Mouse (Mus musculus): ENCODE measurements around the gene 1700001C02Rik. TPM values are rescaled to one million over a fixed set of nuclear protein-coding genes. Genes with fewer than 3 reads are reported as not detected.

The 1700001C02Rik gene
- polyA plus RNA-seq, 1 experiment from 2014 or later, result not detected

DNA sequence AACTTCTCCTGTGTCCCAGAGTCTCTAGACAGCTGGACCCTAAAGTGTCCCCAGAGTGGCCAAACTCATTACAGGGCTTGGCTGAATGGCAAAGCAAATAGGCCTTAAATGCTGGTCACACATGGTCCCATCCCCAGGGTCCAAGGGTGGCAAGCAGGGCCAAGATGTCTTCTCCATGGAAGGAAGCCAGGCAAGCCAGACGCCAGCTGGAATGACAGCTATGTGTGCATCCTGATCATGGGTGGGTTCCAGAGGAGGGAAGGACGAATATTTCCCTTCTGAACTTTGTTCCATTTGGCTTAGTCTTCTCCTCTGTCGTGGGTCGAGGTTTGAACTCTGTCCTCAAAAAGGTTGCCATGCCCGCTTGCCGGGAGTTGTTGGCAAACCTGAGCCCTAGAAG, 19.3 kb downstream of the 1700001C02Rik start:
- DNase-seq, result no peak

DNA sequence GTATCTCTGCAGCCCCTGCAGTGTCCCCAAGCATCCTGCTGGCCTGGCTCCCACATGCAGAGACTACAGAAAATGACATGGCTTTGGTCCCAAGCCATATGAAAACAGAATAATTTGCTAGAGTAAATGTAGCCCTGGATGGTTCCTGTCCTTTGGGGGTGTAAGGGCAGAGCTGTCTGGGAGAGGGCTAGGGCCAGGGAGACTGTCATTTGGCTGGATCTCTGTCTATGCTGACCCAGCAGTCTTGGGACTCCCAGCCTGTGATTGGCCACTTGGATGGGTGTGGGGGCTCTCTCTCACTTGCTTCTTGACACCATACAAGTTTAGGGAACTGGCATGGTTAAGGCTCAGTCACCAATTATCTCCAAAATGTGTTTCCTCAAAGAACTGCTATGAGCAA, 24.4 kb downstream of the 1700001C02Rik start:
- H3K27me3 ChIP-seq (ENCODE audit: insufficient read depth, low read length), result no peaks in the 10 kb centered on the region
- ATAC-seq (no peak), DNase-seq (no peak)
- H3K27ac ChIP-seq (ENCODE audit: low read depth), result no peak overlapping the region
- no peak for TF ChIP-seq EP300 (IDR thresholded peaks at IDR 0.05; ENCODE audit: low read depth)
- no peak overlapping the region for H3K9ac ChIP-seq (replicated peaks)
- no peak overlapping the region for H3K4me3 ChIP-seq (ENCODE audit: low read depth, low read length)
- no peaks in the 10 kb centered on the region for H3K9me3 ChIP-seq (ENCODE audit: low read length)
- no peaks in the 10 kb centered on the region for H3K36me3 ChIP-seq (replicated peaks; ENCODE audit: insufficient read depth, low read length)
- H3K4me2 ChIP-seq (ENCODE audit: low read depth, low read length), result no peak overlapping the region
- 0 out of 2 replicates have a peak, but pooled peaks cover 1% of the 10 kb centered on the region for H3K4me1 ChIP-seq (ENCODE audit: insufficient read depth)

More for the DNA sequence above, 19.3 kb downstream of the 1700001C02Rik start:
- Histone ChIP-seq H3K9ac (replicated peaks) (no peak overlapping the region), H3K4me3 (ENCODE audit: low read depth, low read length) (no peak overlapping the region), H3K4me1 (ENCODE audit: insufficient read depth) (0 out of 2 replicates have a peak, but pooled peaks cover 5% of the 10 kb centered on the region), H3K9me3 (ENCODE audit: low read length) (no peaks in the 10 kb centered on the region), H3K27ac (ENCODE audit: low read depth) (no peak overlapping the region), H3K36me3 (replicated peaks; ENCODE audit: insufficient read depth, low read length) (no peaks in the 10 kb centered on the region), H3K4me2 (ENCODE audit: low read depth, low read length) (no peak overlapping the region), H3K27me3 (ENCODE audit: insufficient read depth, low read length) (no peaks in the 10 kb centered on the region)
- TF ChIP-seq EP300 (IDR thresholded peaks at IDR 0.05; ENCODE audit: low read depth), result no peak
- no peak for TF ChIP-seq CTCF (IDR thresholded peaks at IDR 0.05; ENCODE audit: low read depth)
- no peak for ATAC-seq
- WGBS (ENCODE audit: insufficient replicate concordance), result 49% methylated on average over 6 of the region's 6 CpGs

DNA sequence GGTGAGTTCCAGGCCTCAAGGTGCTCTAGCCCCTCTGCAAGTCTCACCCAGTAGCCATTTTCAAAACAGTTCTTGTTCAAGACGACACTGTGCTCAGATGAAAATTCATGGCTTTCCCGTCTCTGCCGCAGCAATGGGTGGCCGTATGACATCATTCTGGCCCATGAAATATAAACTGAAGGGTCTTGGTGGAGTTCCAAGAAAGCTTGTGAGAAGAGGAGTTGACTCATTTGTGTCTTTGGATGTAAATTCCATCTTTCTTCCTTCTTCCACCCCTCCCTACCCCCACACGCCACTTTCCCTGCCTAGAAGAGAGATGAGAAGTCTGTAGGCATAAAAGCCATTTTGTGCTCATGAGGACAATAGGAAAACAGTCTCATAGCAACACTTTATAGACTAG, 25.0 kb downstream of the 1700001C02Rik start:
- H3K36me3 ChIP-seq (replicated peaks; ENCODE audit: insufficient read depth, low read length), result no peaks in the 10 kb centered on the region
- no peaks in the 10 kb centered on the region for H3K9me3 ChIP-seq (ENCODE audit: low read length)
- no peak for TF ChIP-seq CTCF (IDR thresholded peaks at IDR 0.05; ENCODE audit: low read depth)
- TF ChIP-seq EP300 (IDR thresholded peaks at IDR 0.05; ENCODE audit: low read depth), result no peak
- 73% methylated on average over 5 of the region's 5 CpGs for WGBS (ENCODE audit: insufficient replicate concordance)
- H3K27ac ChIP-seq (ENCODE audit: low read depth), result no peak overlapping the region
- DNase-seq (no peak), ATAC-seq (no peak)
- no peaks in the 10 kb centered on the region for H3K27me3 ChIP-seq (ENCODE audit: insufficient read depth, low read length)
- no peak overlapping the region for H3K4me3 ChIP-seq (ENCODE audit: low read depth, low read length)
- H3K4me2 ChIP-seq (ENCODE audit: low read depth, low read length), result no peak overlapping the region
- H3K4me1 ChIP-seq (ENCODE audit: insufficient read depth), result no peaks in the 10 kb centered on the region
- no peak overlapping the region for H3K9ac ChIP-seq (replicated peaks)

DNA sequence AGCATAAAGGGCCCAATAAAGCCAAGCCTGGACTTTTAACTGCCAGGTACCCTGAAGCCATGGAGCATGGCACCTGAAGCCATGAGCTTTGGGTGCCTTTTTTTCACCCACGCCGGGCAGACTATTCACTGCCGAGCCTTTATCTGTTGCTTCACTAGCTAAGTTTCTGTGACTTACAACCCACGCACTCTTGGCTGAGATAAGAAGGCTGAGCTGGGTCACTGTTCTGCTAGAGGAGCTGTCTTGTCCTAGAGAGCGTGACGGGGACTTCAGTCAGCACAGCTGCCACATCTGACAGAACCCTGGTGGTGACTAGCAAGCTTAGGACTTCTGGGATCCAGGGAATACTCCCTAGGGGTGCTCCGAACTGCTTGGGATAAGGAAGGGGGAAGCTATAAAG, 27.9 kb downstream of the 1700001C02Rik start:
- no peak overlapping the region for H3K27ac ChIP-seq (ENCODE audit: low read depth)
- no peak overlapping the region for H3K4me3 ChIP-seq (ENCODE audit: low read depth, low read length)
- H3K36me3 ChIP-seq (replicated peaks; ENCODE audit: insufficient read depth, low read length), result no peaks in the 10 kb centered on the region
- H3K4me1 ChIP-seq (ENCODE audit: insufficient read depth), result no peaks in the 10 kb centered on the region
- no peak overlapping the region for H3K4me2 ChIP-seq (ENCODE audit: low read depth, low read length)
- DNase-seq (no peak), ATAC-seq (no peak)
- 46% methylated on average over 7 of the region's 7 CpGs for WGBS (ENCODE audit: insufficient replicate concordance)
- H3K9ac ChIP-seq (replicated peaks), result no peak overlapping the region
- H3K9me3 ChIP-seq (ENCODE audit: low read length), result no peaks in the 10 kb centered on the region
- H3K27me3 ChIP-seq (ENCODE audit: insufficient read depth, low read length), result no peaks in the 10 kb centered on the region
- TF ChIP-seq CTCF (IDR thresholded peaks at IDR 0.05; ENCODE audit: low read depth), result no peak
- TF ChIP-seq EP300 (IDR thresholded peaks at IDR 0.05; ENCODE audit: low read depth), result no peak

DNA sequence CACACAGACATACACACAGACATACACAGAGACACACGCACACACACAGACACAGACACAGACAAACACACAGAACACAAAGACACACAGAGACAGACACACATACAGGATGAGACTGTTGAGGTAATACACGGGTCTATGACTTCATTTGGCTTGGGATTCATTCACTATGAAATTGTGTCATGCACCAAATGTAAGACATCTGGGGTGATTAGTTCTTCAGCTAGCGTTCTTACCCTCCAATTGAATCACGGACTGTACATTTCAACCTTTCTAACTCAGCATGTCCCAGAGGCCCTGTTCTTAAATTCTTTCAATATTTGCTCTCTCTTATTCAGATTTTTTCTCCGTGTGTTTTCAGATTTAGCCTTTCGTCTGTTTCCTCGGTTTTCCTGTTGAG, 28.8 kb downstream of the 1700001C02Rik start:
- no peaks in the 10 kb centered on the region for H3K9me3 ChIP-seq (ENCODE audit: low read length)
- no peak overlapping the region for H3K27ac ChIP-seq (ENCODE audit: low read depth)
- H3K4me2 ChIP-seq (ENCODE audit: low read depth, low read length), result no peak overlapping the region
- no peak for ATAC-seq
- DNase-seq, result no peak
- H3K4me1 ChIP-seq (ENCODE audit: insufficient read depth), result no peaks in the 10 kb centered on the region
- TF ChIP-seq EP300 (IDR thresholded peaks at IDR 0.05; ENCODE audit: low read depth) (no peak), CTCF (IDR thresholded peaks at IDR 0.05; ENCODE audit: low read depth) (no peak)
- H3K4me3 ChIP-seq (ENCODE audit: low read depth, low read length), result no peak overlapping the region
- H3K36me3 ChIP-seq (replicated peaks; ENCODE audit: insufficient read depth, low read length), result no peaks in the 10 kb centered on the region
- no peaks in the 10 kb centered on the region for H3K27me3 ChIP-seq (ENCODE audit: insufficient read depth, low read length)
- WGBS (ENCODE audit: insufficient replicate concordance), result 77% methylated on average over 7 of the region's 7 CpGs
- H3K9ac ChIP-seq (replicated peaks), result no peak overlapping the region

DNA sequence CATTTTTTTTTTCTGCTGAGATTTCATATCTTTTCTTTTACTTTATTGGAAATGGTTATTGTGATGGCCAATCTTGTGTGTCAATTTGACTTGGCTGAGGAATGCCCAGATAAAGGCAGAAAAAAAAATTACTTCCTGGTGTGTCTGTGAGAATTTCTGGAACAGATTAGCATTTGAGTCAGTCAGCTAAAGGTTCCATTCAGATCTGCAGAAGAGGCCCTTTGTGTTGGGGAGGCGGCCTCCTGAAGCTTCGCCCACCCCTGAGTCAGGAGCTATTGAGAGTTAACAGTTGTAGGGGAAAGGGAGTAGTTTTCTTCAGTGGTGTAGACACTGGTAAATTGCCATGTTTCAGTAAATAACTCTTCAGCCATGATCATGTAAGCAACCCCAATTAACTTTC, 29.4 kb downstream of the 1700001C02Rik start:
- TF ChIP-seq CTCF (IDR thresholded peaks at IDR 0.05; ENCODE audit: low read depth) (no peak), EP300 (IDR thresholded peaks at IDR 0.05; ENCODE audit: low read depth) (no peak)
- H3K27ac ChIP-seq (ENCODE audit: low read depth), result no peak overlapping the region
- H3K9me3 ChIP-seq (ENCODE audit: low read length), result no peaks in the 10 kb centered on the region
- DNase-seq (no peak), ATAC-seq (no peak)
- no peaks in the 10 kb centered on the region for H3K36me3 ChIP-seq (replicated peaks; ENCODE audit: insufficient read depth, low read length)
- 68% methylated on average over 2 of the region's 2 CpGs for WGBS (ENCODE audit: insufficient replicate concordance)
- no peak overlapping the region for H3K4me2 ChIP-seq (ENCODE audit: low read depth, low read length)
- no peaks in the 10 kb centered on the region for H3K27me3 ChIP-seq (ENCODE audit: insufficient read depth, low read length)
- H3K4me3 ChIP-seq (ENCODE audit: low read depth, low read length), result no peak overlapping the region
- no peaks in the 10 kb centered on the region for H3K4me1 ChIP-seq (ENCODE audit: insufficient read depth)
- H3K9ac ChIP-seq (replicated peaks), result no peak overlapping the region

DNA sequence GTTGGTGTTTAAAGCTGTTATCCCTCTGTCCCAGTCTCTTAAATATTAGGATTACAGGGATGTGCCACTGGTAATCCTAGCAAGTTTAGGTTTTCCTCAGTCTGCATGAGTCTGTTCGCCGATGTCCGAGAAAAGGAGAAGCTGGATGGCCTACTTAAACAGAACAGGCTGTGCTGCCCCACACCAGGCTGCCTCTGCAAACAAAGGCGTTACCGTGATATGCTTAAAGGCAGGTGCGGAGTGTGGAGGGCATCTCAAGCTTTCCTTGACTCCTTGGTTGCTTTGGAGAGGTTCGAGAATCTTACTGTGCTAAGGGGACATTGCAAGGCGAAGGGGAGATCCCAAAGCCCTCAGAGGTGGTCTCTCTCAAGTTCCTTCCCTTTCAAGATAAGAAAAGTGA, 31.0 kb downstream of the 1700001C02Rik start:
- Histone ChIP-seq H3K9me3 (ENCODE audit: low read length) (no peaks in the 10 kb centered on the region), H3K36me3 (replicated peaks; ENCODE audit: insufficient read depth, low read length) (no peaks in the 10 kb centered on the region), H3K27me3 (ENCODE audit: insufficient read depth, low read length) (no peaks in the 10 kb centered on the region), H3K4me2 (ENCODE audit: low read depth, low read length) (no peak overlapping the region), H3K4me1 (ENCODE audit: insufficient read depth) (no peaks in the 10 kb centered on the region), H3K4me3 (ENCODE audit: low read depth, low read length) (no peak overlapping the region), H3K9ac (replicated peaks) (no peak overlapping the region), H3K27ac (ENCODE audit: low read depth) (no peak overlapping the region)
- ATAC-seq, result no peak
- DNase-seq, result no peak
- TF ChIP-seq EP300 (IDR thresholded peaks at IDR 0.05; ENCODE audit: low read depth) (no peak), CTCF (IDR thresholded peaks at IDR 0.05; ENCODE audit: low read depth) (no peak)
- WGBS (ENCODE audit: insufficient replicate concordance), result 67% methylated on average over 8 of the region's 8 CpGs

All from liver, postnatal 0 days (tissue).